Mouse (Mus musculus) heart, embryonic 14.5 days (tissue): ENCODE results near the gene Zfp784. TPM values are rescaled to one million over a fixed set of nuclear protein-coding genes. Genes with fewer than 3 reads are reported as not detected.
"Not testable (repeated sequence)": the region's sequence is repeated elsewhere in the genome, so short reads cannot be mapped to it uniquely, and the experiment has no call there.

Experiments
- ATAC-seq: fragments of 200-750 bp; cut with Nextera tagmentation; 2 replicates; pipeline ENCODE4 v1.8.0; 2017; ENCODE audit warnings: low read depth, moderate TSS enrichment; ENCODE audit not compliant: insufficient number of reproducible peaks, insufficient read depth, low FRiP score
- H3K27ac ChIP-seq, 2 experiments: fragments of 200-500 bp in 1 of 2; fragments of 300-500 bp in 1 of 2; sonication (generic) in 1 of 2; replicated peaks in 1 of 2; 2 replicates each; pipeline ENCODE4 v1.5.1; 2012 to 2014; ENCODE audit warnings: low read depth in 2 of 2, low read length in 2 of 2, control low read depth in 1 of 2, mild to moderate bottlenecking in 1 of 2, mixed read lengths in 1 of 2; ENCODE audit not compliant: control insufficient read depth in 1 of 2, insufficient read depth in 1 of 2
- H3K27me3 ChIP-seq: fragments of 300-500 bp; sonication (generic); 2 replicates; pipeline ENCODE4 v1.6.1; 2014; ENCODE audit warnings: mild to moderate bottlenecking, low read length, control low read depth; ENCODE audit not compliant: control insufficient read depth, insufficient read depth
- H3K36me3 ChIP-seq: fragments of 300-500 bp; sonication (generic); 2 replicates; pipeline ENCODE4 v1.6.1; 2014; ENCODE audit warnings: mild to moderate bottlenecking, control low read depth, low read length, mixed read lengths; ENCODE audit not compliant: control insufficient read depth, insufficient read depth
- H3K4me1 ChIP-seq, 2 experiments: fragments of 200-500 bp in 1 of 2; fragments of 300-500 bp in 1 of 2; sonication (generic) in 1 of 2; 2 replicates each; pipeline ENCODE4 v1.6.1; 2012 to 2014; ENCODE audit warnings: low read length in 2 of 2, control low read depth in 1 of 2, mixed read lengths in 1 of 2; ENCODE audit not compliant: control insufficient read depth in 2 of 2, insufficient read depth in 2 of 2
- H3K4me2 ChIP-seq: fragments of 300-500 bp; sonication (generic); 2 replicates; pipeline ENCODE4 v1.6.1; 2014; ENCODE audit warnings: mild to moderate bottlenecking, low read length
- H3K4me3 ChIP-seq, 2 experiments: fragments of 200-500 bp in 1 of 2; fragments of 300-500 bp in 1 of 2; sonication (generic) in 1 of 2; 2 replicates each; pipeline ENCODE4 v1.5.1; 2012 to 2014; ENCODE audit warnings: low read length in 2 of 2, mild to moderate bottlenecking in 2 of 2, control low read depth in 1 of 2, low read depth in 1 of 2, moderate library complexity in 1 of 2; ENCODE audit not compliant: control insufficient read depth in 1 of 2, insufficient read depth in 1 of 2
- H3K9ac ChIP-seq: fragments of 300-500 bp; sonication (generic); 2 replicates; pipeline ENCODE4 v1.6.1; 2014; ENCODE audit warnings: mild to moderate bottlenecking, low read length
- H3K9me3 ChIP-seq: fragments of 300-500 bp; sonication (generic); 2 replicates; pipeline ENCODE4 v1.6.1; 2016; ENCODE audit warnings: low read length, control low read depth; ENCODE audit not compliant: control insufficient read depth
- WGBS: fragments of 180-500 bp; shearing (Covaris S2); extraction: QIAGEN DNeasy Blood & Tissue Kit; methylation state at CpG from one replicate; pipeline ENCODE4 v1.1.7; 2014; 5-methylcytosine and 5-hydroxymethylcytosine counted together
- polyA plus RNA-seq: library from polyadenylated mRNA; unstranded; fragments of >200 nt; fragmentation: Nextera tagmentation; extraction: Ambion mirVana; gene quantifications from 2 replicates; pipeline ENCODE4 v1.2.1, GENCODE M21; 2014

Zfp784 gene
- polyA plus RNA-seq, 1 experiment from 2014 or later: 5.6 TPM

- WGBS: 32% methylated on average over 8 of the region's 8 CpGs
- Histone ChIP-seq H3K27ac (peak overlapping the region; percentile 97 to 99), H3K9ac (peak overlapping the region; percentile 97), H3K4me2 (peak overlapping the region; percentile 80), H3K36me3 (peaks cover 36% of the 10 kb centered on the region), H3K4me1 (peaks cover 4 to 14% of the 10 kb centered on the region in 2 experiments), H3K4me3 (peak overlapping the region; percentile 79 to 86)
- H3K9me3 ChIP-seq, ATAC-seq, H3K27me3 ChIP-seq: not testable (repeated sequence)
Observed at GRCm38 (mm10) chr7:5019576-5019975, 18.7 kb downstream of the Zfp784 start.

- Histone ChIP-seq H3K9ac (no peak overlapping the region), H3K4me1 (peaks cover 4 to 20% of the 10 kb centered on the region in 2 experiments), H3K4me3 (no peak overlapping the region), H3K27ac (no peak overlapping the region), H3K27me3 (no peaks in the 10 kb centered on the region), H3K36me3 (peaks cover 23% of the 10 kb centered on the region), H3K4me2 (no peak overlapping the region), H3K9me3 (no peaks in the 10 kb centered on the region)
- no peak for ATAC-seq
- 95% methylated on average over 21 of the region's 21 CpGs for WGBS
Observed at GRCm38 (mm10) chr7:5017931-5018330, 20.3 kb downstream of the Zfp784 start.

- H3K4me1 ChIP-seq: peaks cover 4 to 20% of the 10 kb centered on the region in 2 experiments
- no peak overlapping the region for H3K4me3 ChIP-seq
- WGBS: 88% methylated on average over 13 of the region's 16 CpGs
- H3K27me3 ChIP-seq: no peaks in the 10 kb centered on the region
- no peak overlapping the region for H3K4me2 ChIP-seq
- peaks cover 23% of the 10 kb centered on the region for H3K36me3 ChIP-seq
- no peaks in the 10 kb centered on the region for H3K9me3 ChIP-seq
- H3K9ac ChIP-seq: no peak overlapping the region
- no peak overlapping the region for H3K27ac ChIP-seq
- no peak for ATAC-seq
Observed at GRCm38 (mm10) chr7:5017352-5017751, 20.9 kb downstream of the Zfp784 start.

- no peaks in the 10 kb centered on the region for H3K27me3 ChIP-seq
- H3K4me1 ChIP-seq: peaks cover 4 to 20% of the 10 kb centered on the region in 2 experiments
- H3K27ac ChIP-seq: no peak overlapping the region
- 98% methylated on average over 2 of the region's 2 CpGs for WGBS
- no peaks in the 10 kb centered on the region for H3K9me3 ChIP-seq
- H3K9ac ChIP-seq: no peak overlapping the region
- H3K4me2 ChIP-seq: no peak overlapping the region
- peaks cover 23% of the 10 kb centered on the region for H3K36me3 ChIP-seq
- no peak for ATAC-seq
- H3K4me3 ChIP-seq: no peak overlapping the region
Observed at GRCm38 (mm10) chr7:5016920-5017319, 21.3 kb downstream of the Zfp784 start.

GRCm38 (mm10) chr7:5016057-5016456 lies 22.2 kb downstream of the Zfp784 start:
- peak overlapping the region; percentile 70 for H3K4me2 ChIP-seq
- no peak for ATAC-seq
- peak overlapping the region; percentile 76 for H3K9ac ChIP-seq
- 66% methylated on average over 3 of the region's 3 CpGs for WGBS
- H3K27me3 ChIP-seq: no peaks in the 10 kb centered on the region
- no peaks in the 10 kb centered on the region for H3K9me3 ChIP-seq
- H3K4me3 ChIP-seq: peak overlapping the region; percentile 64 to 84
- H3K36me3 ChIP-seq: peaks cover 27% of the 10 kb centered on the region
- H3K27ac ChIP-seq: peak overlapping the region; percentile 72 to 97
- H3K4me1 ChIP-seq: peaks cover 0 to 14% of the 10 kb centered on the region in 2 experiments; a peak in 2 of 4 replicates

GRCm38 (mm10) chr7:5015118-5016001 lies 22.9 kb downstream of the Zfp784 start, which contains the start of gene Gm44973:
TSS of gene Gm44973 (plus strand) at chr7:5015496.
- Histone ChIP-seq H3K9ac (peak within 1 kb of the TSS; percentile 88), H3K27me3 (no peaks in the 10 kb centered on the region), H3K4me1 (peaks cover 0 to 13% of the 10 kb centered on the region in 2 experiments; a peak in 2 of 4 replicates), H3K27ac (peak within 1 kb of the TSS; percentile 97 to 99), H3K9me3 (no peaks in the 10 kb centered on the region), H3K4me3 (peak within 1 kb of the TSS; percentile 64 to 84), H3K36me3 (peaks cover 34% of the 10 kb centered on the region), H3K4me2 (peak within 1 kb of the TSS; percentile 70)
- under 1% methylated on average over 64 of the region's 76 CpGs for WGBS
- ATAC-seq: peak; percentile 84

- Histone ChIP-seq H3K36me3 (peaks cover 43% of the 10 kb centered on the region), H3K4me3 (peak within 1 kb of the TSS; percentile 64 to 84), H3K27ac (peak within 1 kb of the TSS; percentile 97 to 99), H3K9me3 (no peaks in the 10 kb centered on the region), H3K27me3 (no peaks in the 10 kb centered on the region), H3K4me1 (peaks cover 0 to 11% of the 10 kb centered on the region in 2 experiments; a peak in 2 of 4 replicates), H3K4me2 (peak within 1 kb of the TSS; percentile 70), H3K9ac (peak within 1 kb of the TSS; percentile 88)
- WGBS: under 1% methylated on average over 42 of the region's 42 CpGs
- ATAC-seq: peak; percentile 78
Observed at GRCm38 (mm10) chr7:5014251-5015117, 23.8 kb downstream of the Zfp784 start, which contains the start of the genes Zfp524 and Fiz1. TSS of gene Zfp524 (plus strand) at chr7:5014415. TSS of gene Fiz1 (minus strand) at chr7:5014697.
